Mouse (Mus musculus) kidney, embryonic 14.5 days (tissue): ENCODE data around the gene Gng2. TPM values are rescaled to one million over a fixed set of nuclear protein-coding genes. Genes with fewer than 3 reads are reported as not detected.
A peak's percentile ranks its signal among the peaks of the same experiment; 100 is the strongest.

Source experiments
- ATAC-seq: fragments of 200-750 bp; cut with Nextera tagmentation; 2 replicates; pipeline ENCODE4 v1.8.0; 2017; ENCODE audit warnings: moderate number of reproducible peaks, mild to moderate bottlenecking, moderate TSS enrichment, moderate library complexity; ENCODE audit not compliant: low FRiP score, low TSS enrichment
- H3K27ac ChIP-seq: fragments of 300-500 bp; sonication (generic); 2 replicates; pipeline ENCODE4 v1.5.1; 2014; ENCODE audit warnings: low read depth, mild to moderate bottlenecking, low read length, moderate library complexity, mixed read lengths
- H3K27me3 ChIP-seq: fragments of 300-500 bp; sonication (generic); 2 replicates; pipeline ENCODE4 v1.6.1; 2014; ENCODE audit warnings: mild to moderate bottlenecking, low read length; ENCODE audit not compliant: control insufficient read depth, insufficient read depth
- H3K36me3 ChIP-seq: fragments of 300-500 bp; sonication (generic); 2 replicates; pipeline ENCODE4 v1.6.1; 2014; ENCODE audit warnings: low read length, mixed read lengths; ENCODE audit not compliant: control insufficient read depth, insufficient read depth
- H3K4me1 ChIP-seq: fragments of 300-500 bp; sonication (generic); 2 replicates; pipeline ENCODE4 v1.6.1; 2014; ENCODE audit warnings: low read length, mixed read lengths; ENCODE audit not compliant: control insufficient read depth, insufficient read depth
- H3K4me2 ChIP-seq: fragments of 300-500 bp; sonication (generic); replicated peaks from 2 replicates; pipeline ENCODE4 v1.6.1; 2014; ENCODE audit warnings: low read depth, mild to moderate bottlenecking, low read length
- H3K4me3 ChIP-seq: fragments of 300-500 bp; sonication (generic); 2 replicates; pipeline ENCODE4 v1.5.1; 2014; ENCODE audit warnings: mild to moderate bottlenecking, low read length
- H3K9ac ChIP-seq: fragments of 300-500 bp; sonication (generic); 2 replicates; pipeline ENCODE4 v1.6.1; 2014; ENCODE audit warnings: low read depth, mild to moderate bottlenecking, low read length, moderate library complexity
- H3K9me3 ChIP-seq: fragments of 300-500 bp; sonication (generic); 2 replicates; pipeline ENCODE4 v1.6.1; 2016; ENCODE audit warnings: low read length; ENCODE audit not compliant: control insufficient read depth
- WGBS: fragments of 180-500 bp; shearing (Covaris S2); extraction: QIAGEN DNeasy Blood & Tissue Kit; methylation state at CpG from one replicate; pipeline ENCODE4 v1.1.7; 2014; 5-methylcytosine and 5-hydroxymethylcytosine counted together
- polyA plus RNA-seq: library from polyadenylated mRNA; unstranded; fragments of >200 nt; fragmentation: Nextera tagmentation; extraction: Ambion mirVana; gene quantifications from 2 replicates; pipeline ENCODE4 v1.2.1, GENCODE M21; 2014

The Gng2 gene
- polyA plus RNA-seq, 1 experiment from 2014 or later, result 52.9 TPM

- no peaks in the 10 kb centered on the region for H3K4me1 ChIP-seq
These were observed 18.5 kb upstream of the Gng2 start for GRCm38 (mm10) chr14:19995943-19996342.

DNA sequence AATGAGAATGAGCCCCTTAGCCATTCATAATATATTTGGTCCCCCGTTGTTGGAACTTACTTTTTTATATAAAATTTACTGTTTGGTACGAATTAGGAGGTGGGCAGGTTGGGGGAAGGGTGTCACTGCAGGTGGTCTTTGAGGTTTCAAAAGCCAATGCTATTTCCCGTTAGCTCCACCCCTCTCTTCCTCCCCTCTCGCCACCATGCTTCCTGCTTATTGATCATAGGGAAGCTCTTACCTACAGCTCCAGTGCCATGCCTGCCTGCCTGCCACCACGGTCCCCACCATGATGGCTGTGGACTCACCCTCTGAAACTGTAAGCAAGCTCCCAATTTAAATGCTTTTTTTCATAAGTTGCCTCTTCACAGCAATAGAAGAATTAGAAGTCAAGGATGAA is 16.6 kb upstream of the Gng2 start:
- Histone ChIP-seq H3K36me3 (no peaks in the 10 kb centered on the region), H3K4me1 (no peaks in the 10 kb centered on the region), H3K27me3 (no peaks in the 10 kb centered on the region), H3K27ac (no peak overlapping the region), H3K4me2 (no peak overlapping the region), H3K9ac (no peak overlapping the region), H3K4me3 (no peak overlapping the region), H3K9me3 (no peaks in the 10 kb centered on the region)
- 79% methylated on average over 5 of the region's 5 CpGs for WGBS
- ATAC-seq, result no peak

More at GRCm38 (mm10) chr14:19995943-19996342, 18.5 kb upstream of the Gng2 start:
- no peak overlapping the region for H3K4me3 ChIP-seq
- ATAC-seq, result no peak
- no peaks in the 10 kb centered on the region for H3K9me3 ChIP-seq
- H3K27me3 ChIP-seq, result no peaks in the 10 kb centered on the region
- no peak overlapping the region for H3K4me2 ChIP-seq
- no peak overlapping the region for H3K27ac ChIP-seq
- no peak overlapping the region for H3K9ac ChIP-seq
- WGBS, result 94% methylated on average over 4 of the region's 4 CpGs
- H3K36me3 ChIP-seq, result no peaks in the 10 kb centered on the region

- H3K4me3 ChIP-seq, result no peak overlapping the region
- H3K9me3 ChIP-seq, result no peaks in the 10 kb centered on the region
- H3K9ac ChIP-seq, result no peak overlapping the region
- H3K27ac ChIP-seq, result no peak overlapping the region
- no peak overlapping the region for H3K4me2 ChIP-seq
- H3K27me3 ChIP-seq, result no peaks in the 10 kb centered on the region
- H3K4me1 ChIP-seq, result no peaks in the 10 kb centered on the region
- no peak for ATAC-seq
- no peaks in the 10 kb centered on the region for H3K36me3 ChIP-seq
- WGBS, result 83% methylated on average over 3 of the region's 3 CpGs
These were observed 16.1 kb upstream of the Gng2 start for GRCm38 (mm10) chr14:19993570-19993883.

DNA sequence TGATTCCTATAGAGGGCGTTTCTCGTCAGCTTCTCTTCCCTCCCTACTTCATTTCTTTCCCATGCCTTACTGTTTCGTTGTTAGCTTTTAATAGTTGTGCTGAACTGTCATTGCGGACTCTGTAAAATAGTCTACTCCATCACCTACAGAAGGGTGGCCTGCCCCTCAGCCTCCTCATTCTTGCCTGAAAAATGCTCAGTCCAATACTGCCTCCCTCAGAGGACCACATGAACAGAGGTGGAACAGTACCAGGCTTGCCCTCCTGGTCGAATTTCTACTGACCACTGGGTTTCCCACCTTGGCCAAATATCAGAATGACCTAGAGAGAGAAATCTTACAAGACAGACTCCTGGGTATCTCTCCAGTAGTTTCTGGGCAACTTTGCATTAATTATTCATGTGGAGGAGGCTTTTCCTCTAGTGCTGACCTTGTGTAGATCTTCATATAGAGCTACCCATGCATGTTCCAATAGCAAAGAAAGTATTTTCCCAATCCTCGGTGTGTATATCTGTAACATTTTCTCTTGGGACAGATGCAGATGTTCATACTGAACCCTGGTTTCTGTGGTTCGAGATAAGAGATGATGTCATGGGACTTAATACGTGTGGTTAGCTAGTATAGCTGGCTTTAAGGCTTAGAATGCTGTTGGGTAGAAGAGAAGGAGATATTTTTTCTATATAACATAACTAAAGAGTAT is 15.6 kb upstream of the Gng2 start:
- Histone ChIP-seq H3K9me3 (no peaks in the 10 kb centered on the region), H3K27ac (no peak overlapping the region), H3K27me3 (no peaks in the 10 kb centered on the region), H3K4me3 (no peak overlapping the region), H3K4me1 (no peaks in the 10 kb centered on the region), H3K4me2 (no peak overlapping the region), H3K36me3 (no peaks in the 10 kb centered on the region), H3K9ac (no peak overlapping the region)
- ATAC-seq, result no peak
- 87% methylated on average over 8 of the region's 8 CpGs for WGBS

DNA sequence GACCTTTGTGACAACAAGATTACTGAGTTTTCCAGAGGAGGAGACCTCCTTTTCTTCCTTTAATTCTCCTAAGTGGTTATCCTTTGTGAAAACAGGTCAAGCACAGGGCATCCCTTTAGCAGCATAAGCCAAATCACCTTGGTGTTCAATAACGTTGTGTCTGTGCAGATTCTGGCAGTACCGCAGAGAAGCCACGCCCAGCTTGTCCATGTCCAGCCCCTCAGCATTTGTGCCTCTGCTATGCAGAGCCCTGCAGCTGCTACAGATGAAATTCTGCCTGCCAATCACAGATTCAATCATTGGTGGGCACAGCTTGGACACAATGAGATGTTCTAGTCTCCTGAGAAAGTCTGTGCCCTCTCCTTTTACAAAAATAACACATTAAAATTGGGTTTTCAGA is 14.4 kb upstream of the Gng2 start:
- Histone ChIP-seq H3K9me3 (no peaks in the 10 kb centered on the region), H3K4me2 (no peak overlapping the region), H3K36me3 (no peaks in the 10 kb centered on the region), H3K27ac (no peak overlapping the region), H3K4me3 (no peak overlapping the region), H3K27me3 (no peaks in the 10 kb centered on the region), H3K9ac (no peak overlapping the region), H3K4me1 (0 out of 2 replicates have a peak, but pooled peaks cover under 1% of the 10 kb centered on the region)
- 33% methylated on average over 3 of the region's 3 CpGs for WGBS
- no peak for ATAC-seq

GRCm38 (mm10) chr14:19990436-19990993 is 13.1 kb upstream of the Gng2 start:
- WGBS, result 53% methylated on average over 1 of the region's 1 CpGs
- Histone ChIP-seq H3K4me1 (peaks cover 14% of the 10 kb centered on the region; the same call in 1 of the 2 replicates), H3K9ac (no peak overlapping the region), H3K27ac (no peak overlapping the region), H3K36me3 (no peaks in the 10 kb centered on the region), H3K4me2 (no peak overlapping the region), H3K4me3 (no peak overlapping the region), H3K9me3 (no peaks in the 10 kb centered on the region), H3K27me3 (no peaks in the 10 kb centered on the region)
- ATAC-seq, result no peak

DNA sequence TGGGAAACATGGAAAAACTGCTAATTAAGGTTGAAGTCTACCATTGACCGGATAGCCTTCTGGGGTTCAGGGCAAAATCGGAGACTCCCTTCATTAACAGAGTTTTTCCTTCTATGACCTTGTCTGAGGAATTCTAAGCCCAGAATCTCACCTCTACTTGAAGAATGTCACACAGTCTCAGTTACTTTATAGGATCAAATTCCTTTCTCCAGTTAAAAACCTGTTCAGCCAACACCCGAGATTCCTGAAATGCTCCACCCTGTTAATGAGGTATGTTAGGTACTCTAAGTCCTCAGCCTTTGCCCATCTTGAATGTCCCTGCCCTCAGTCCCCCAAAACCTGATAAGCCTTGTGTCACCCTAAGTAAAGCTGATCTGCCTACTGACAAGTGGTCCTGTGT is 11.0 kb upstream of the Gng2 start:
- Histone ChIP-seq H3K9ac (no peak overlapping the region), H3K27ac (no peak overlapping the region), H3K9me3 (no peaks in the 10 kb centered on the region), H3K4me2 (no peak overlapping the region), H3K27me3 (no peaks in the 10 kb centered on the region), H3K4me1 (peaks cover 25% of the 10 kb centered on the region; the same call in 1 of the 2 replicates), H3K4me3 (no peak overlapping the region), H3K36me3 (no peaks in the 10 kb centered on the region)
- no peak for ATAC-seq
- WGBS, result 83% methylated on average over 3 of the region's 3 CpGs

- H3K9ac ChIP-seq, result peak overlapping the region; percentile 44; the same call in 1 of the 2 replicates
- H3K27me3 ChIP-seq, result no peaks in the 10 kb centered on the region
- H3K4me1 ChIP-seq, result peaks cover 25% of the 10 kb centered on the region; the same call in 1 of the 2 replicates
- no peaks in the 10 kb centered on the region for H3K9me3 ChIP-seq
- no peak for ATAC-seq
- WGBS, result 7% methylated on average over 8 of the region's 8 CpGs
- H3K4me2 ChIP-seq, result peak overlapping the region; percentile 46
- H3K27ac ChIP-seq, result peak overlapping the region; percentile 92
- peak overlapping the region; percentile 21; the same call in 1 of the 2 replicates for H3K4me3 ChIP-seq
- H3K36me3 ChIP-seq, result no peaks in the 10 kb centered on the region
These were observed 10.0 kb upstream of the Gng2 start for GRCm38 (mm10) chr14:19987358-19987834.

DNA sequence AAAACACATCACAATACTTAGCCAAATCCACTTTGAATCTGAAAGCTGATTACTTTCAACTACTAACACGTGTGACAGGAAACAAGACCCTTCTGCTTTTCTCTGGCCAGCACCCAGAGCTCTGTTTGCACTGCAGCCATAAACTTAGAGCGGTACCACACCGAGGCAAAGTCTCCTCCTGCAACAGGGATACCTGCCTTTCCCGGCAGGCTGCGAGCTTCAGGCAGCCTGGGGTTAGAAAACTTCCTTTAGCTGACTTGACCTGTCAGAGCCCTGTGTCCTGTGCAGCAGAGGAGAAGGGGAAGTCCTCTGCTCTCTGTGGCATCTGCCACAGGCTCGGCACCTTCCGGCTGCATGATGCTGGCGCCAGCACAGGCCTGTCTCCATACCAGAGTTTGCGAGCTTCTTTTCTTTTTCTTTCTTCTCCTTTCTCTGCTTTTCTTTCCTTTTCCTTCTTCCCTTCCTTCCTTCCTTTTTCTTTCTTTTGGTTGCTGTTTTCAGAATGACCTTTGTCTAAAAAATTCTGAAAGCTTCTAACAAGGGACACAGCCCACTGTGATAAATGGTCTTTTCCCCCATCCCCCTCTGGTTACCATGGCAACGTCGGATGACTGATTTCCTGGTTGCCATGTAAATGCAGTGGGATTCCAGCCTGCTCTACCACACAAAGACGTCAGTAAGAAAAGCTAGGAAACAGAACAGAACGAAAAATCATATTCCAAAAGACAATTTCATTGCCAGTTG is 9.4 kb upstream of the Gng2 start:
- Histone ChIP-seq H3K27me3 (no peaks in the 10 kb centered on the region), H3K4me1 (peaks cover 25% of the 10 kb centered on the region; the same call in 1 of the 2 replicates), H3K4me3 (peak overlapping the region; percentile 21; the same call in 1 of the 2 replicates), H3K27ac (peak overlapping the region; percentile 92), H3K36me3 (no peaks in the 10 kb centered on the region), H3K4me2 (peak overlapping the region; percentile 46), H3K9me3 (no peaks in the 10 kb centered on the region), H3K9ac (peak overlapping the region; percentile 54)
- 2% methylated on average over 13 of the region's 13 CpGs for WGBS
- peak; percentile 79; the same call in 1 of the 2 replicates for ATAC-seq
